Mouse (Mus musculus) kidney, postnatal 14 days (tissue): ENCODE data around the gene Cxcl5.
A peak's percentile ranks its signal among the peaks of the same experiment; 100 is the strongest.
"Not testable (repeated sequence)": the region's sequence is repeated elsewhere in the genome, so short reads cannot be mapped to it uniquely, and the experiment has no call there.

Experiments
- DNase-seq: peaks from one replicate; pipeline ENCODE4 v3.0.0; 2022; ENCODE audit warnings: mixed read lengths

The Cxcl5 gene

DNA sequence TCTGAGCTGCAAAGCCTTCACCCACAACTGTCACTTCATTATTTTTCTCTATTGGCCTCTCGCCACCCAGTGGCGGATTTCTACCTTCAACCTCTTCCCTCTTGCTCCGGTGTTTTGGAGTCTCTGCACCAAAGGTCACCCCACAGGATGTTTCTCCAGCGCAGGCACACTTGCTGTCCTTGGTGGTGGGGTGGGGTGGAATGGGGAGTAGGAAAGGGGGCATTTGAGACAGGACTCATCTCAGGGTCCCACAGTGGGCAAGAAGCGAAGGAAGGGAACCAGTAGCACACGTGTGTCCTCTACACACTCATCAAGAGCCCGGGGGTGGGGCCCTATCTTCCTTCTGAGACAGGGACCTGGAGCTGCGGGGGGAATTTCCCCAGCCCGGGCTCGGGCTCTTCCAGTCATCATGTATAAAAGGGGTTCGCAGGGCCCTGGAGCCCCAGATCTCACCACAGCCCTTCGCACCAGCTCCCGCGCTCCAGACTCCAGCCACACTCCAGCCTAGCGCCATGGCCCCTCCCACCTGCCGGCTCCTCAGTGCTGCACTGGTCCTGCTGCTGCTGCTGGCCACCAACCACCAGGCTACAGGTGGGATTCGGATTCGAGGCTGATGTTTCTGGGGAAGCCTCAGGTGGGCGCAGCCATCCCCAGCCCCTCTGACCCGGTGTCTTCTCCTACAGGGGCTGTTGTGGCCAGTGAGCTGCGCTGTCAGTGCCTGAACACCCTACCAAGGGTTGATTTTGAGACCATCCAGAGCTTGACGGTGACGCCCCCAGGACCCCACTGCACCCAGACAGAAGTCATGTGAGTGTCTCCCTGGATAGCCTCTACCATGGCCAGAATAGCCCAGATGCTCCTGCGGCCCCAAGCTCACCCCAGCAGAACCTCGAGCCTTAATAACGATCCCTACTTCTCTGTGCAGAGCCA is 26.8 kb downstream of the Cxcl5 start, which contains the start of gene Cxcl3:
Gene Cxcl3 (plus strand): TSS at position 445 of the 930 bp plus-strand sequence.
- peak; percentile 71 for DNase-seq

DNA sequence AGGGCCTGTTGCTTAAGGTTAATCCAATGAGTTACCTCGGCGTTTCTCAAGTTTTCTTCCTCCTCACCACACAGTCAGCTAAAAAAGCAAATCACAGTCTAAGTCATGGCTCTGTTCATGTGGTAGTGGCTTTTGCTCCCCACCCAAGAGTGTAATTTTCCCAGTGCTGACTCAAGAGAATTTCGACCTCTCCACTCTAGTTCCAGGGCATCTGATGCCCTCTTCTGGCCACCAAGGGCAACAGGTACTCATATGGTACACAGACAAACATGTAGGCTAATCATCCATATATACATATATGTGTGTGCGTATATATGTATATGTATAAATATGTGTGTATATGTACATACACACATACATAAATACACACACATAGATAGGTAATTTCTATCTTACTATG is 29.0 kb downstream of the Cxcl5 start:
- DNase-seq, result no peak

DNA sequence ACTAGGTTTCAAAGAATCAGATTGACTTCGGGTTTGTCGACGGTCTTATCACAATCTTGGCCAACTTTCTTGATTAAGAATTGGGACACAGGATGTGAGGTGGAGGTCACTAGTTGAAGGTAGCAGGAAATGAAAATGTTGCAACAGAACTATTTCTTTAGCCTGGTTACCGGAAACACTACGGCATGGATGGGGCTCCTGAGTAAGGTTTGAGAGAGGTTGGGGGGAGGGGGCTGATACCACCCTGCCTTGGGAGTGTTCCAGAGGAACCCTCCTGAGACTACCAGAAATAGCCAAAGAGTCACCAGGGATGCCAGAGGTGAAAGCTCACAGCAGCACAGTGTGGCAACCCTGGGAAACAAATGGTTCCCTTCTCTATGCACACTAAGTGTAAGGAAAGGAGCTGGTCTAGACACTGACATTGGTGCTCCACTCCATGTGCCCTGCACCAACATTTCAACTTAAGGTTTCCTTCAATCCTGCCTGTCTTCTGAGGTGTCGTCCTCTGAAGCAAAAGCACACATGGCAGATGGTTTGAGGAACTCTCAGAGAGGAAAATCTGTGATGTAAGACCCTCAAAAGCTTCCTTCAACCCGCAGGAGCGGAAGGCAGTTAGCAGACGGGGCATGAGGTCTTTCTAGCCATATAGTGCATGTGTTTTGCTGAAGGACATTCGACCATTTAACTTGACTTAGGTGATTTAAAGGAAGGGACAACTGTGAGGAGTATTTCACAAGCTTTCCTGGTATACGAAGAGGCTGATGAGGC is 30.3 kb downstream of the Cxcl5 start:
- peak; percentile 22 for DNase-seq

DNA sequence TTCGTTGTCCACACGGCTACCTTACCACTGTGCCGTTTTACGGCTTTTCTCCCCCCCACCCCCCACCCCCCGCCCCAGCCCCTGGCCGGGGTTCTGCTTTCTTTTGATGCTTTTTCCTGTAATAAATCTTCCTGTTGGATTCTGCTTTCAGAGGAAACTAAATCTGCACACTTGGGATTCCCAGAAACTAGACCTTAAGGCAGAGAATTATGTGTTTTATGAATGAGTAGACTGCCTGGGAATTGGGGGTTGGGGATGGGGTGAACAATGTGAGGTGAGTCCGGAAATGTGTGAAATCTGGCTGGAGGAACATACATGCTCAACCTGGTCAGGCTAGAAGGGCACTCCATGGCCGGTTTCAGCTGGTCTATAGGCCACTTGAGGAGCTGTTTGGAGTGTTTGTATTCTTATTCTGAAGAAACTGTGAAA is 30.9 kb downstream of the Cxcl5 start:
- DNase-seq, result peak; percentile 13

DNA sequence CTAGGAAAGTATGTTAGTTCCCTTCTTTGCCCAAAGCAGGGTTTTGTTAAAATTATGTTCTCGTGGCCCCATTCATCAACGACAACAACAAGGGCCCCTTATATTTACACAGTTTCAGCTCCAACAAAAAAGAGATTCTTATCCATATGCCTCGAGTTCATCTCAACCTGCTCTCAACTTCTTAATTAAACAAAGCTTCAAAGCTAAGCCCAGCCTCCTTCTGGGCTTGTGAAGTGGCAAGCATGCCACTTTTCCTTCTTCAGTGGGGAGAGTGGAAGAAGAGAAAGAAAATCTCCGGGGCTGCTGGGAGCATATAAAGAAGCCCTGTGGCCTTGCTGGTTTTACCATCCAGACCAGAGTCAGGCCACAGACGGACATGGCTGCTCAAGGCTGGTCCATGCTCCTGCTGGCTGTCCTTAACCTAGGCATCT is 35.0 kb downstream of the Cxcl5 start, which contains the start of gene Cxcl15:
Gene Cxcl15 (plus strand): TSS at position 340 of the 431 bp plus-strand sequence.
- DNase-seq, result no peak

DNA sequence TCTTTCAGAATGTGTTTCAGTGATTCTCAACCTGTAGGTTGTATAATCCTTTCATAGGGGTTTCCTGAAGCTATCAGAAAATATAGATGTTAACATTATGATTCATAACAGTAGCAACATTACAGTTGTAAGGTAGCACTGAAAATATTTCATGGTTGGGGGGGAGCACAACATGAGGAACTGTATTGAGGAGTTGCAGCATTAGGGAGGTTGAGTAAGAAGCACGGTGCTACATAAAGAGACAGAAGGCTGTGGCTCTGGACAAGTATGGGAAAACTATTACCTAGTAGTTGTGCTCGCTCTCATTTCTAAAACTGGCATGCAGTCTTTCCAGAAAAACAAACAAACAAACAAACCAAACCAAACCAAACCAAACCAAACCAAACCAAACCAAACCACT is 36.2 kb downstream of the Cxcl5 start:
- DNase-seq, result not testable (repeated sequence)

DNA sequence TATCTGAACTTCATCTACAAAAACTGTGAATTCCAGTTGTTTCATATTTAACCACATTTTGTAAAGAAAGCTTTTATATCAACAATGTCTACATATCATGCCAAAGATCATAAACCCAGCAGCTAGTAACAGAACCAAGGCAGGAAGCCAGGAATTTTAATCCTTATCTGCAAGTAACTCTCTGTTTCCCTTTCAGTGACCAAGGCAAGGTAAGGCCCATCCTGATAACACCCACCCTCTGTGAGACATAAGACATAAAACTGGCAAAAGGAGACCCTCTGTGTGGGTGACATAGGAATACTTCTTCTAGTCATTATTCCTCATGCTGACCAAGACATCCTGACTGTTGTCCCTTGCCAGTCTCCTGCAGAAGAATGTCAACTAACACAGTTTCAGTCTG is 45.4 kb downstream of the Cxcl5 start:
- no peak for DNase-seq

DNA sequence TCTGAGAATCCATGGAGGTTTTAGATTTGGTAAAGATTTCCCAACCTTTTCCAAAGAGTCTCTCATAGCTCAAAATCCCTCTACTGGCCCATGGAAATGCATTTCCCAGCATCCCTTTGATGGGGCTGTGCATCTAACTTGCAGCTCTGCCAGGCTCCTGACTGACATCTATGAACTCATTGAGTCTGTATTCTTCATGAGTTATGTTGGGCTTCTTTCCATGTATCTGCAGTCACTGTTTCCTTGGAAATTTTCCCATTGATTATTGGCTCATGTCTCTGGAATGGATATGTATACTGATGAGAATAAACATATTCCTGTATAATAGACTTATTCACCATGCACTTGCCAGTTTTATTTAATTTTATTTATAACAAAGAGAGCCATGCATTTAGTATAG is 46.9 kb downstream of the Cxcl5 start:
- no peak for DNase-seq

DNA sequence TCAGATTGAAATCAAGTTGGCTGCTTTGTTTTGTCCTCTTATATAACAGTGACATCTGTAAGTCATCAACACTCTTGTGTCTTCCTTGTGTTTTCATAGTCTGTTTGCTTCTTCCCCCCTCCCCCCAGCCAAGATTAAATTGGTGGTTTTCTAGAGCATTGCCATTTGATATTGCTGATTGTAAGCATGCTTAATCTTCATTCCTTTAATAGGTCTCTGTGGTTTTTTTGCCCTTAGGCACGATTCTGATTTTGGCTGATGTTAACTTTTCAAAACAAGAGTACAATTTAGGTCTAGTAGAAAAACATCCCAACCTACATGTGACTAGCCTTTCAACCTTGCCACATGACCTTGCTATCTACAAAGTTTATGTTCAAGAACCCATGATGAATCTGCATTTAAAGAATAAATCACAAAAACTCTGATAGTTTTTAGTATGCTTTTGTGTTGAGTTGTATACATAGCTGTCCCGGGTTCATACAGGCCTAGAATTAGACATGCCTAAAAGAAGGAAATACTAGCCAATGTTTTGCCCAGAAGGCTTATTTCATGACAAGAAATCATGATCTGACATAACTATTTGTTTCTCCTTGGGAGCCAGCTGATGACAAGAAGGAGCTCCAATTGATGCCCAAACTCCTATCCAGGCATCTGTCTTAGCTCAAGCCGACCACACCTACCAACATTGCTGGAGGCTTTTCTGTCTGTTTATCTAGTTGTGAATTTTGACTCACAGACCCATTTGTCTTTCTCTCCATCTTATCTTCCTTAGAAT is 48.2 kb downstream of the Cxcl5 start:
- DNase-seq, result no peak
